Mouse (Mus musculus) left cerebral cortex, adult 18-20 months (tissue): Measurements from ENCODE around the gene Exoc2. TPM values are rescaled to one million over a fixed set of nuclear protein-coding genes. Genes with fewer than 3 reads are reported as not detected.

ENCODE experiments used
- DNase-seq, 2 experiments: peaks; one replicate each; pipeline ENCODE4 v3.0.0; 2021 to 2022; ENCODE audit warnings: low spot score in 2 of 2, mixed read lengths in 1 of 2
- total RNA-seq, 2 experiments: library from RNA; stranded (reverse); gene quantifications; 2 replicates each; pipeline ENCODE4 v1.2.3; 2021

Exoc2 gene
- total RNA-seq, 2 experiments from 2014 or later = 42.6 to 44.8 TPM

DNA sequence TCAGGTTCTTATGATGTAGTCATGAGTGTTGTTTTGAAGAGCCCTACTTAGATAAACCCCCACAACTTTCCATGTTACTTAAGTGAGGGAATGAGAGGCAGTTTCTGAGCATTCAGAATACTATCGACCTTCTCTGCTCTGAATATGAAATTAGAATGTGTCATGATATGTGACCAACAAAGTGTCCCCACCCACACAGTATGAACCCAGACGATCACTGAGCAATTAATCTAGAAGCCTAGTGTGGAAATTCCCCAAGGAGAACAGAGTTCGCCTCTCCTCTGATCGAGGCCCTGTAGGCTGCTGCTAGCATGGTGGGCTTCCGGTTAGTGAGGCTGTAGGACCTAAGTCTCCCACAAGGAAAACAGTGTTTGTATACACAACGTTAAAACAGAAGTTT, 142.5 kb downstream of the Exoc2 start:
- no peak for DNase-seq

DNA sequence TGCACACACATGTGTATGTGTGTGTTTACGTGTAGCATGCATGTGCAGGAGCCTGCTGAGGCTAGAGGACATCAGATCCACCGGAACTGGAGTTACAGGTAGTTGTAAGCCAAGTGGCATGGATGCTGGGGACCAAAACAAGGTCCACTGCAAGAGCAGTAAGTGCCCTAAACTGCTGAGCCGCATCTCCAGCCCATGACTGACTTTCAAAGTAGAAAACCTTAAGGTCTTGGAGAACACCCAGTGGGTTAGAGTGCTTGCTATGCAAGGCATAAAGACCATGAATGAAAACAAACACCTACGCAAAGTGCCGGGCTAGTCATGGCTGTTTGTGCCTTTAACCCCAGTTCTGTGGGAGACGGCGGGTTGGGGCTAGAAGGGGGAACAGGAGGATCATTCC, 147.4 kb downstream of the Exoc2 start:
- no peak for DNase-seq

DNA sequence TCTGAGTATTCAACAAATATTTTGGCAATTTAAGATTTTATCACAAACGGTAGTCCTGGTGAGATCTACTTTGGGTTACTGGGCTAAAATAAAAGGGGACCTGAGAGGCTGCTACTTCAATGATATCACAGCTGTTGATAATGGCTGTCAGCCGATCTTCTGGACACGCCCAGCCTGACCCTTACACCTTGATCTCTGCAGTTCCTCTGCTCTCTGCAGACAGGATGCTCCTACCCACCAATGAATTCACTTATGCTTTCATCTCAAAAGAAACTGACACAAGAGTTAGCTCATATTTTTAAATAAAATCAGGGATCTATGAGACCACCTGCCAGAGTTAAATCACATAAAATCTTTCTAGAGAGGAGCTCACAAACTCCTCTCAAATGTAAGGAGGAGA, 149.0 kb downstream of the Exoc2 start:
- no peak for DNase-seq

DNA sequence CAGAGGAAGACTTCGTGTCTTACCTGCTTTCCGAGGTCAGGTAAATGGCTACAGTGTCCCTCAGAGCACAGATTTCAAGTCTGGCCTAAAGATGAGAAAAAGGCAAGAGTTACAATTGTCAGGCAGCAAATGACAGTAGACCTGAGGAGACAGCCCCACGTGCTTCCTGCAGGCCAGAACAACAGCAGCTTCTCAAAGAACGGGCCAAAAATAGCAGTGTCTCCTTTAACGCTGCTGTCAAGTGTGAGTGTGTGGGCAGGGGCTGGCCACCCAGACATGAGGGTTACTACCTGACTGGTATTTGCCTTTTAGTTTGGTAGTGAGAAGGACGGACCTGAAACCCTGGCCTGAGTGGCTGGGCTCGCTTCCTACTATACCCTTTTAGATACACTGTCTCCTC, 153.3 kb downstream of the Exoc2 start:
- DNase-seq = no peak

DNA sequence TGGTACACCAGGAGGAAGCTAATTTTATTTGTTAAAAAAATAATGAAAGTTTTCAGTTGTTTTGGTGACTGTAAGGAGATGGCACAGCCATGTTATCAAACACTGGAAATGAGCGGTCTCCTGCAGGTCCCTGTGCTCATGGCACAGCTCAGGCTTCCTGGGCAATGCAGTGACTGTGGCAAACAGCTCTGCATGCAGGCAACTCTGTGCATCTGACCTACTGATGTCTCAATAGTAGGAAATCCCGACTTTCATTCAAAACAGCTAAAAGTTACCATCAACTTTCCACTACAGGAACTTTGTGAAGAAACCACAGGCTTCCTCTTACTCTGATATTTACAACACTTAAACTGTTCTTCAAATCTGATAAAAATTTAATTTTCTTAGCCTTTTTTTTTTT, 154.0 kb downstream of the Exoc2 start:
- DNase-seq = no peak

DNA sequence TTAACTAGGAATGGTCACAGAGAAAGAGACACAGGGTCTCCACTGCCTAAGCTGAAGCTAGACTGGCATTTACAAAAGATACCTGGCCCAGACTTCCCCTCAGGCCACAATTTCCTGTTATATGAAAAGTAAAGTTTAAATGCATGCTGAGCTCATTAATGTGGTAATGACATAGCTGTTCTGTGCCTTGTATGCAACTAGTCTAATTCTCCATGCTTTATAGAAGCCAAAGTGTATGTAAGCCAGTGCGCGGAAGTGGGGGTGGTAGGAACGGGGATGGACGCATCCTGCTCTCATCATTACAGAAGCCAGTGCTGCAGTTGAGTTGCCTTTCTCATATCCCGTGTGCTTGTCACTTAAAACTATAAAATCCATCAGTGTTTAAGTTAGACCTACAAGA, 156.5 kb downstream of the Exoc2 start:
- DNase-seq = no peak

DNA sequence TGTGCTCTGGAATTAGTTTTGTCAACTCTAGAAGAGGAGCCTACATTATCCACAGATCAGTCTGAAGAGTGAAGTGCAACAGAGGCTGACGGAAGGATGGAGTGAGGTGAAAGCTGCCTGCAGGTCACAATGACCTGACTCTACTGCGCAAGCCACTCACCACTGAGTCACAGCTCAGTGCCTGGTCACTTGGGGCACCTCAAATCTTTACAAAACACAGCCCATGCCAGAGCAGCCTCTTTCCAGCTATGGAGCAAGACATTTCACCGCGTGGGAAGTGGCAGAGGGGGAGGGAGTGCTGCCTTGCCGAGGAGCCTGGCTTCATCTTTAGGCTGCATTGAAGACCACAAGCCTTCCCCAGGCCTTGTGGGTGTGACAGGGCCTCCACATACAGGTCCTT, 159.6 kb downstream of the Exoc2 start:
- no peak for DNase-seq

DNA sequence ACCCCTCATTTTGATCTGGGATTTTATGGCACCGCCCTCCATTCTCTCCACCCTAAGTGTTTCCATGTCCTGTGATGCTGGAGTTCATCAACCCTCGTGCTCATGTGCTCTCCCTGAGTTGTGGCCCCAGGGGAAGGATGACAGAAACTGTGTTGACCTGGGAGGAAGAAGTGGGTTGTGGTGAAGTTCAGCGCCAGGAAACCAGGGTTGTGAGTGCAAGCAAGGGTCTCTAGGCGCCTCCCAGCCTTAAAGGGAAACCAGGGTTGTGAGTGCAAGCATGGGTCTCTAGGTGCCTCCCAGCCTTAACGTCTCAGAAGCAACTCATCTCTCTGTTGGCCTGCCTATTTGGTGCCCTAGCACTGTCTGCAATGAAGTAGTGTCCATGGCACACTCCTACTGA, 160.4 kb downstream of the Exoc2 start:
- DNase-seq = no peak

DNA sequence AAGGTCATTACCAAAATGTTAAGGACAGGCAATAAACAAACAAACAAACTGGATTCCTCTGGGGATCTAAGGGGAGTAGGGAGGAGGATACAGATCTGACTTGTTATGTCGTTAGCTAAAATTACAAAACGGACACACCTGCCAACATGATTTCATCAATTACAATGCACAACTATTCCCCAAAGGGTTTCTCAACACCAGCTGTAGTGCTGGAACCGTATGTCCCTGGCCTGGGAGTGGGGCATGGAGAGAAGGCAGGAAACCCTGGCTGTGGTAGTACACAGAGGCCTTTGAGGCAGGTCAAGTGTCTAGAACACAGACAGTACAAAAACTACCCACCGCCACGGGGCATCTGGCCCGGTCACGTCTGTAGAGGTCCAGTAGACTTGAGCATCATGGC, 164.7 kb downstream of the Exoc2 start:
- DNase-seq = no peak

DNA sequence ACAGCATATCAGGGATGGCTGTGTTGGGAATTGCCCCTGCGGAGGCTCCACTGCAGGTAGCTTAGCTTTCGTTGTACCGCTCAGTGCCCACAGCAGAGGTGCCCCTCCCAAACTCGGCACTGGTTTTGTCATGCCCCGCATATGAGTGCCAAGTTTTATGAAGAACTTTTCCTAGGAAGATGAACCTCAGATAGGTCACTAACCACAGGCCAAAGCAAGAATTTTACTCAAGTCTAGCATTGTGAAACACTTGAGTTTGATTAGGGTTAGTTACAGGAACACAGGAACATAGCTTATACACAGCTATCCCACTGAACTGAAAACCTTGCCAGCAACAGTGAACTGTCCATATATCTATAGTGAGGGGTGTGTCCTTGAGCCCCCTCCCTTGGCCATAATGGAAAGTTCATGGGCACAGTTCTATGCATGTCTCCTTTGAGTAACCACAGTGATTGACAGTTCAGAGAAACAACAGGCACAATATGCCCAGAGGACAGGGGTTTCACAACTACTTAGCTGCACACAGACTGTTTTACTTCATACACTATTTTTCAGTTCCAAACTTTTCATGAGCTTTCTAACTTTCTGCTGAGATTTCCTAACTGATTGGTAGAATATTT, 171.4 kb downstream of the Exoc2 start:
- no peak for DNase-seq

DNA sequence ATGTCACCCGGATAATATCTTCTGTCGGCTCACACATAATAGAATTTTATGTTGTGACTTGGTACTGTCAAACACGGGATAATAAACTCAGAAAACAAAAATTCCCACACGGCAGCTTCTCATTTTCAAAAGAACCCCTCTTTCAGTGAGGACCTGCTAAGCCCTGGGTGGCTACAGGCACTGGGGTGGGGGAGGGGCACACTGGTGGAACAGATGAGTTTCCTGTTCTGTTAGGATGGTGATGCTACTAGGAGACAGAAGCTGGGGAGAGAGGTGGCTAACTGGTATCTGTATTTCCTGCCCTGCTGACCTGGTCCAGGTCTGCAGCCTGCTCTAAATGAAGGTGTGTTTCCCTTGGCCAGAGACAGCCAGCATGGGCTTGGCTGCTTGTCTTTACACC, 172.0 kb downstream of the Exoc2 start:
- no peak for DNase-seq

DNA sequence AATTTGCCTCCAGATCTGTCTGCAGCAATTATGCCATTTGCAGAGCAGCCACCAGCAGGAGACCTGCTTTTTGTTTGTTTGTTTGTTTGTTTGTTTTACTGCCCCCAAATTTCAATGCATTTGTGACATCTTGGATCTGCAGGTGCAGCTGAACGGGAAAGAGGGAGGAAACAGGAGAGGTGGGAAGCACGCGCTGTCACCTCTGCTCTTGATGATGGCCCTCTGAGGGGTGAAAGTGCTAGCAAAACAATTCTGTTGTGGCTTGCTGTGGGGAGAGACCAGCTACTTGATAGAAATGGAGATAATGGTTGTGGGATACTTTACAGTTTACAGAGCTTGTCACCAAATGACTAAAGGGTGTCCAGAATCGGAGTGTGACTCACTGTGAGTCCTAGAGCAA, 177.9 kb downstream of the Exoc2 start:
- DNase-seq = no peak

DNA sequence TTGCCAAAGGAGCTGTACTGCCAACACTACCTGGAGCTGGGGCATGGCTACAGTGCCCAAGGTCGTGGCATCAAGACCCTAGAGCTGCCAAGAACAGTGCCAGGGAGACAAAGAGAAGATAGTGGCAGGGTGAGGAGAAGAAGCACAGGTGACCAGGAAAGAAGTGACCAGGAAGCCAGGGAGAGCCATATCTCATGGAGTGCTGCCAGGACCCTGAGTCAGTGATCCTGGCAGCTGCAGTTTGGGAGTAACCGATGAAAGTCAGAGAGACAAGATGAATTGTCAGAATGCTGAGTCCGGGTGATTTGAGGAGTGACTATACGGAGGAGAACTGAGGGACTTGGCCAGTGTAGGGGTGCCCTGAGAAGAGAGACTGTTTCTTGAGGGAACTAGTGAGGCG, 180.3 kb downstream of the Exoc2 start:
- no peak for DNase-seq

DNA sequence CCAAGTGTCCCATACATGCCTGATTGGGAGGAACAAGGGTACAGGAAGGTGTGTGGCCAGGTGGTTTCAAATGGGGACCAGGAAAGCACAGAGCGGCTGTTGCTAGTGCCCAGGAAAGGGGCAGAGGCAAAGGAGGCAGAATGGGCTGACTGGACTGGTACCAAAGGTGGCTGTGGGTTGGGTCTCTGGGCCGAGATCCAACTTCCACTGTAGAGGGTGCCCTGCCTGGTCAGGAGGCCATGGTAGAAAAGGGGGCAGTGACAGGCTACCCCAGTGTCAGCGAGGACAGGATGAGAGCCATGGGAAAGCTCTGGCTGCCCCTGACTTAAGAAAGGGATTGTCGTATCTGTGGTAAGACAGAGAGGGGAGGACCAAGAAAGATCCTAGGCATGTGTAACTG, 180.7 kb downstream of the Exoc2 start:
- DNase-seq = no peak

DNA sequence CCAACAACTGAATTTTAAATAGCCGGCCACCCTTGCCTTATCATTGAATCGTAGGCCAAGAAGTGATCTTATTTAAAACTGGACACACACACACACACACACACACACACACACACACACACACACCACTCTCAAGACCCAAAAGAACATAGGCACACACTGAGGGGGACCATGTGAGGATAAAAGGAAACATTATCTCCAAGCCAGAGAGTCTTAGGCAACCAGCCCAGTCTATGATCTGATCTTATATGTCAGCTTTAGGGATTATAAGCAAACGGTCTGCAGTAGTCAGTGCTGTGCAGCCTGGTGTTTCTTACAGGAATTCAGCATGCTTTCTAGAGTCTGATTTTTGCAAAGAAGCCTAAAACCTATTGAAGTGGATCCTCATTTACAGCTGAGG, 181.2 kb downstream of the Exoc2 start:
- DNase-seq = no peak

DNA sequence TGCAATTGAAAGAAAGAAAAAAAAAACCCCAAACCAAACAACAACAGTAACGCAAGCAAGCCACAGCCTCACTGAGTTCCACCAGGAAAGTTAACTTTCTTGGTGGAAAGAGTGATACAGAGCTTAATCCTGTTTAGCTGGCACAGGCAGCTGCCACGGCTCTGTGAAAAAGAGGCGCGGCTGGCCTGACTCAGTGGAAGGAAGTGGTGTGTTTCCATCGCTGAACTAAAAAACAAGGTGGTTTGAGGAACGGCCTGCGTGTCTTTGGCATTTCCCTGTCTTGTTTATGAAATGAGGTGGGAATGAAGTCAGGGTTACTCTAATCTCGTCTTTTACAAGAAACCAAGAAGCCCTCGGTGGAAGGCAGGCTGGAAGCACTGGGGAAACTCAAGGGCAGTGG, 181.6 kb downstream of the Exoc2 start:
- DNase-seq = no peak

DNA sequence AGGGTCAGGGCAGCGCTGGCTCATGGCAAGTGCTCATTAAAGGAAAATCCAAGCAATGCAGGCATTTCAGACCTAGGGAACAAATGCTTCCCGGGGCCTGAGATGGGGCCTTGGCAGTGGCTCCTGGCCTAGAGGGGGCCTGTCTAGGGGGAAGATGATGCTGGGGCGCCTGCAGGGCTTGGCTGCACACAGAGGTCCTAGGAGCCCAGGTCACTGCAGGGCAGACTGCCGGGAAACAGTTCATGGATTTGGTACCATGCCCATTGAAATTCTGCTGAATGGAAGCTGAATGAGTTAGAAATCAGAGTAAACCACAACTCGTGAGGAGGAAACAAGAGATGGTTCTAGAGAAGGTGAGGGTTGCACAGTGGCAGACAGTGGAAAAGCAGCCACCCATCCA, 183.9 kb downstream of the Exoc2 start:
- no peak for DNase-seq

DNA sequence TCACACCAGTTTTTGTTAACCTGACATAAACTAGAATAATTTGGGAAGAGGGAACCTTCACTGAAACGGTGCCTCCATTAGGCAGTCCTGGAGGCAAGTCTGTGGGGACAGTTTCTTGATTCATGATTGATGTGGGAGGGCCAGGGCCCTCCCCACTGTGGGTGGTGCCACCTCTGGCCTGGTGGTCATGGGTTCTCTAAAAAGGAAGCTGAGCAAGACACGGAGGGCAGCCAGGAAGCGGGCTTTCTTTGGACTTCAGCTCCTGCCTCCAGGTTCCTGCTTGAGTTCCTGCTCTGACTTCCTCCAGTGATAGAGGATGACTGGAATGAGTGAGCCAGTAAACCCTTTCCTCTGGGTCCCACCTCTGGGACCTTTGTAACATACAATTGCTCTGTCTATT, 185.5 kb downstream of the Exoc2 start:
- no peak for DNase-seq

DNA sequence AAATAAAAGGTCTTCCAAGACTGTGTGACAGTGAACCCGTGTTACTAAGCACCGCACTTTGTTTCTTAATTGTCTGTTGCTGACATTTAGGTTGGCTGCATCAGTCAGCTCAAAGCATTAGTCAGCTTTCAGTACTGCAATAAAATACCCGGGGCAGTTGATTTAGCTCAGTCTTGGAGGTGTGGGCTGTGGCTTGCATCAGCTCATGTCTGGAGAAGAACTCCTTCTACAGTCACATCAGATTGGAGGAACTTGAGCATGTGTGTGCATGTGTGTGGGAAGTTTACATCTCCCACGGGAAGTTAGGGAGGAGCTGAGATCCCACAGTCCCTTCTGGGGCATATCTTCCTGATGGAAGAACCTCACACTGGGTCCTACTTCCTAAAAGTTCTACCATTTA, 185.9 kb downstream of the Exoc2 start:
- DNase-seq = no peak

DNA sequence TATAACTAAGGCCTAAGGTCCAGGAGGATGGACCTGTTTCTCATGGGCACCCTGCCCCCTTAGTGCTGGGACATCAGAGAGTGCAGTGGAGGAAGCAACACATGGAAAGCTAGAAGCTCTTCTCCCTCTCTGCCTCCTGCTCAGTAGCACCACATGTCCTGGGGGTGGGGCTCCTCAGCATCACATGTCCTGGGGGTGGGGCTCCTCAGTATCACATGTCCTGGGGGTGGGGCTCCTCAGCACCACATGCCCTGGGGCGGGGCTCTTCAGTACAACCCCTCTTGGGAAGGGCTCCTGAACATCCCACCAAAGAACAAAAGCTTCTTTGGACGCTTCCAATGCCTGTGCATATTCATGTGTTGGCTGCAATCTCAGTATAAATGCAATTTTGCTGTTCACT, 186.3 kb downstream of the Exoc2 start:
- DNase-seq = no peak

DNA sequence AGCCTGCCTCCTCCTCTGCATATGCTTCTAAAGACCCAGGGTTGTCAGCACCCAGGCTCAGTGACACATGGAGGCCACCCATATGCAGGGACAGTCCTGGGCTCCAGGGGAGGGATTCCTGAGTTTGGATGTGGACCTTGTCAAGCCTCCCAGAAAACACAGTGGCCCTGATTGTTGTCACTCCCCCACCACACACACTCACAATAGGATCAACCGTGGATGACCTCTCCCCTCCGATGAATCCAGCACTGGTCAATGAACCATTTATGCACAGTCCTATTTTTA, 186.9 kb downstream of the Exoc2 start:
- DNase-seq = no peak

DNA sequence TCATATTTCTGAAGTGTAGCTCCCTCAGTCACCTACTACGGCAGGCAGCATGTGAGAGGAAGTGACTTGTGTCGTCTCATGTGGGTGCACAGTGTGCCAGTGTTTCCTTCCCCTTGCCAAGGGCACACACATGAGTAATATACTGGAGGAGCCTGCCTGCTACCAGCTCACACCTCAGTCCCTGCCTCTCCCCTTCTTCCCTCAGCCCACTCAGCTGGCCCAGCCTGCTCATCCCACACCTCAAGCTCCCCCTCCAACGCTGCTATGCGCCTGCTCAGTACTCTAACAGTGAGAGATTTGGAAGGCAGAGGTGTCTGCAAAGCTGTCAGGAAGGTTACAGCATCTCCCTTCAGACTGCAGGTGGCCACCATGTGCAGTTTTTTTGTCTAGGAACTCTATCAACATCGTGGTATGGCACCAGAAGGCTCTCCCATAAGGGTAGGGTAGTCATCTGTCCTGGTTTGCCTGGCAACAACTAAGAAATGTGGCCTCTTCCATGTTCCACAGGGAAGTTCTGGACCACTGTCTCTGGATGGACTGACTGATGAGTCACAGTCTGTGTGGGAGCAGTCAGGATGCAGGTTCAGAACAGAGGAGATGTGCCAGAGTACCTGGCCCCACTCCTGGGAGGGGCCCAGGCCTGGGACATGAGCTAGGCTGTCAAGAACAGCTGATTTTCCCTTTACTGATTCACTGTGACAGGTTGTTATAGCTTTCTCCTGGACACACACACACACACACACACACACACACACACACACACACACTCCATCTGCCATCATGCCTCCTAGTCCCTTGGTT, 187.5 kb downstream of the Exoc2 start:
- peak; percentile 73 to 85 for DNase-seq

DNA sequence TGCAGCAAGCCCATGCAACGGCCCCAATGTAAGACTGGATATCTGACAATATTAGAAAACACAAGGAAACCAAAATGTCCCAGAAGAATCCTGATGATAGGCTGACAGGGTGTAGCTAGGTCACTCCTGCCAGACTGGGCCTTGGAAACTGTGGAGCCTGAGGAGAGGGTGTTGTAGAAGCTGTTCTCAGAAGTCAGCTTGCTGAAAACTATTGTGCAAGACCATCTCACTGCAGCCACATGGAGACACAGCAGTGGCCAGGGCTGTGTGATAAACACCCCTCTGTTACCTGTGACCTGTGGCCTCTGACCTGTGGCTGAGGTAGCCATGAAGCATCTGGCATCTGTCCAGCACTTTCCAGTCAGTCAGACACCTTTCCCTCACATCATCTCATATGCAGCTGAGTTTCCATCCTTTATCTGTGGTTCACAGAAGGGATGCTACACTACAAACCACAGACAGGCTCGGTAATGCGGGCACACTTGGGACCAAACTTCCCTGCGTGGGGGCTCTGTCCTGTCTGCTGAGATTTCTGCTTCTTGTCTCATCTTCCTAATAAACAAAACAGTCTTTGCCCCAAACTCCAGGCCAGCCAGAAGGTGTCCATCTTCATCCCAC, 188.4 kb downstream of the Exoc2 start:
- DNase-seq = no peak
